Mouse (Mus musculus): ENCODE data around the gene Syt1.
A peak's percentile ranks its signal among the peaks of the same experiment; 100 is the strongest.

The Syt1 gene

GRCm38 (mm10) chr10:108569568-108570139 is 441.1 kb downstream of the Syt1 start:
- no peak for DNase-seq

- DNase-seq, result no peak
These were observed 441.9 kb downstream of the Syt1 start for GRCm38 (mm10) chr10:108568925-108569324.

GRCm38 (mm10) chr10:108568136-108568535 is 442.6 kb downstream of the Syt1 start:
- DNase-seq, result peak; percentile 77 to 83

- no peak for DNase-seq
These were observed 443.3 kb downstream of the Syt1 start for GRCm38 (mm10) chr10:108567456-108567855.

- DNase-seq, result no peak
These were observed 451.2 kb downstream of the Syt1 start for GRCm38 (mm10) chr10:108559607-108559908.

- DNase-seq, result no peak
These were observed 451.8 kb downstream of the Syt1 start for GRCm38 (mm10) chr10:108558812-108559606.

GRCm38 (mm10) chr10:108552544-108552943 is 458.2 kb downstream of the Syt1 start:
- no peak for DNase-seq

GRCm38 (mm10) chr10:108545715-108546114 is 465.1 kb downstream of the Syt1 start:
- no peak for DNase-seq

GRCm38 (mm10) chr10:108541555-108541954 is 469.2 kb downstream of the Syt1 start:
- no peak for DNase-seq

GRCm38 (mm10) chr10:108538546-108538945 is 472.2 kb downstream of the Syt1 start:
- no peak for DNase-seq

- DNase-seq, result peak; percentile 70 to 77
These were observed 473.1 kb downstream of the Syt1 start for GRCm38 (mm10) chr10:108537641-108538040.

GRCm38 (mm10) chr10:108535922-108536321 is 474.9 kb downstream of the Syt1 start:
- DNase-seq, result no peak

- no peak for DNase-seq
These were observed 476.7 kb downstream of the Syt1 start for GRCm38 (mm10) chr10:108534112-108534511.

- DNase-seq, result no peak
These were observed 477.9 kb downstream of the Syt1 start for GRCm38 (mm10) chr10:108532916-108533315.

- DNase-seq, result no peak
These were observed 478.5 kb downstream of the Syt1 start for GRCm38 (mm10) chr10:108532283-108532682.

- no peak for DNase-seq
These were observed 479.1 kb downstream of the Syt1 start for GRCm38 (mm10) chr10:108531641-108532040.

GRCm38 (mm10) chr10:108531111-108531510 is 479.7 kb downstream of the Syt1 start:
- DNase-seq, result no peak

- no peak for DNase-seq
These were observed 482.4 kb downstream of the Syt1 start for GRCm38 (mm10) chr10:108528338-108528737.

- DNase-seq, result no peak
These were observed 485.3 kb downstream of the Syt1 start for GRCm38 (mm10) chr10:108525506-108525905.

GRCm38 (mm10) chr10:108524306-108525029 is 486.3 kb downstream of the Syt1 start:
- DNase-seq, result peak in 1 of 2 experiments; percentile 5

- DNase-seq, result no peak
These were observed 491.6 kb downstream of the Syt1 start for GRCm38 (mm10) chr10:108519156-108519555.

GRCm38 (mm10) chr10:108517076-108517475 is 493.7 kb downstream of the Syt1 start:
- DNase-seq, result no peak

- DNase-seq, result no peak
These were observed 496.1 kb downstream of the Syt1 start for GRCm38 (mm10) chr10:108514671-108515070.

- DNase-seq, result no peak
These were observed 501.2 kb downstream of the Syt1 start for GRCm38 (mm10) chr10:108509579-108509978.

Data from kidney, postnatal 4 days (tissue).